Mouse (Mus musculus) stomach, embryonic 15.5 days (tissue): ENCODE data around the gene Syde2. TPM values are rescaled to one million over a fixed set of nuclear protein-coding genes. Genes with fewer than 3 reads are reported as not detected.

ENCODE experiments used
- polyA plus RNA-seq: library from polyadenylated mRNA; unstranded; fragments of >200 nt; fragmentation: Nextera tagmentation; extraction: Ambion mirVana; gene quantifications from 2 replicates; pipeline ENCODE4 v1.2.1, GENCODE M21; 2015

Syde2 gene
- polyA plus RNA-seq, 1 experiment from 2014 or later = 2.1 TPM

Other genes starting within 250 kb of the Syde2 start
- gene Ddah1, start 229.2 kb upstream of the Syde2 start, polyA plus RNA-seq = 23.9 and 28.0 TPM in 2 replicates
- 50.4 and 51.3 TPM in 2 replicates for gene Bcl10, start 65.1 kb upstream of the Syde2 start, polyA plus RNA-seq
- gene 2410004B18Rik, start 49.9 kb upstream of the Syde2 start, polyA plus RNA-seq = 47.6 and 49.0 TPM in 2 replicates
- gene Wdr63, start 120.3 kb downstream of the Syde2 start, polyA plus RNA-seq = 0.18 TPM in 2 replicates
- 4.4 and 8.5 TPM in 2 replicates for gene Mcoln3, start 129.6 kb downstream of the Syde2 start, polyA plus RNA-seq
- gene Mcoln2, start 162.0 kb downstream of the Syde2 start, polyA plus RNA-seq = 2.3 and 2.9 TPM in 2 replicates
- 1.2 and 1.7 TPM in 2 replicates for gene Lpar3, start 233.1 kb downstream of the Syde2 start, polyA plus RNA-seq